Mouse (Mus musculus) hindbrain, embryonic 16.5 days (tissue): ENCODE data around the gene Gm9970. TPM values are rescaled to one million over a fixed set of nuclear protein-coding genes. Genes with fewer than 3 reads are reported as not detected.

Experiments
- ATAC-seq: fragments of 200-750 bp; cut with Nextera tagmentation; 2 replicates; pipeline ENCODE4 v1.8.0; 2017; ENCODE audit warnings: moderate TSS enrichment, moderate library complexity
- H3K27ac ChIP-seq: fragments of 300-500 bp; sonication (generic); 2 replicates; pipeline ENCODE4 v1.5.1; 2014; ENCODE audit warnings: low read depth, mild to moderate bottlenecking, control low read depth, low read length, moderate library complexity
- H3K27me3 ChIP-seq: fragments of 300-500 bp; sonication (generic); replicated peaks from 2 replicates; pipeline ENCODE4 v1.6.1; 2014; ENCODE audit warnings: low read length; ENCODE audit not compliant: control insufficient read depth, insufficient read depth
- H3K36me3 ChIP-seq: fragments of 300-500 bp; sonication (generic); 2 replicates; pipeline ENCODE4 v1.6.1; 2014; ENCODE audit warnings: mild to moderate bottlenecking, low read length, moderate library complexity, mixed read lengths; ENCODE audit not compliant: control insufficient read depth, insufficient read depth
- H3K4me1 ChIP-seq: fragments of 300-500 bp; sonication (generic); 2 replicates; pipeline ENCODE4 v1.6.1; 2014; ENCODE audit warnings: low read depth, low read length; ENCODE audit not compliant: control insufficient read depth, insufficient read depth
- H3K4me2 ChIP-seq: fragments of 300-500 bp; sonication (generic); 2 replicates; pipeline ENCODE4 v1.6.1; 2014; ENCODE audit warnings: mild to moderate bottlenecking, low read length, control low read depth, moderate library complexity
- H3K4me3 ChIP-seq: fragments of 300-500 bp; sonication (generic); 2 replicates; pipeline ENCODE4 v1.5.1; 2014; ENCODE audit warnings: mild to moderate bottlenecking, low read length, control low read depth, moderate library complexity
- H3K9ac ChIP-seq: fragments of 300-500 bp; sonication (generic); 2 replicates; pipeline ENCODE4 v1.6.1; 2014; ENCODE audit warnings: low read depth, mild to moderate bottlenecking, control low read depth, low read length, moderate library complexity
- H3K9me3 ChIP-seq: fragments of 300-500 bp; sonication (generic); 2 replicates; pipeline ENCODE4 v1.6.1; 2014; ENCODE audit warnings: mild to moderate bottlenecking, low read length, moderate library complexity; ENCODE audit not compliant: control insufficient read depth
- WGBS: fragments of 180-500 bp; shearing (Covaris S2); extraction: QIAGEN DNeasy Blood & Tissue Kit; methylation state at CpG from one replicate; pipeline ENCODE4 v1.1.7; 2014; 5-methylcytosine and 5-hydroxymethylcytosine counted together
- polyA plus RNA-seq: library from polyadenylated mRNA; unstranded; fragments of >200 nt; fragmentation: Nextera tagmentation; extraction: Ambion mirVana; gene quantifications from 2 replicates; pipeline ENCODE4 v1.2.1, GENCODE M21; 2015

Gm9970 gene
- polyA plus RNA-seq, result 0.41 TPM in 1 of 2 replicates, not detected in the other

DNA sequence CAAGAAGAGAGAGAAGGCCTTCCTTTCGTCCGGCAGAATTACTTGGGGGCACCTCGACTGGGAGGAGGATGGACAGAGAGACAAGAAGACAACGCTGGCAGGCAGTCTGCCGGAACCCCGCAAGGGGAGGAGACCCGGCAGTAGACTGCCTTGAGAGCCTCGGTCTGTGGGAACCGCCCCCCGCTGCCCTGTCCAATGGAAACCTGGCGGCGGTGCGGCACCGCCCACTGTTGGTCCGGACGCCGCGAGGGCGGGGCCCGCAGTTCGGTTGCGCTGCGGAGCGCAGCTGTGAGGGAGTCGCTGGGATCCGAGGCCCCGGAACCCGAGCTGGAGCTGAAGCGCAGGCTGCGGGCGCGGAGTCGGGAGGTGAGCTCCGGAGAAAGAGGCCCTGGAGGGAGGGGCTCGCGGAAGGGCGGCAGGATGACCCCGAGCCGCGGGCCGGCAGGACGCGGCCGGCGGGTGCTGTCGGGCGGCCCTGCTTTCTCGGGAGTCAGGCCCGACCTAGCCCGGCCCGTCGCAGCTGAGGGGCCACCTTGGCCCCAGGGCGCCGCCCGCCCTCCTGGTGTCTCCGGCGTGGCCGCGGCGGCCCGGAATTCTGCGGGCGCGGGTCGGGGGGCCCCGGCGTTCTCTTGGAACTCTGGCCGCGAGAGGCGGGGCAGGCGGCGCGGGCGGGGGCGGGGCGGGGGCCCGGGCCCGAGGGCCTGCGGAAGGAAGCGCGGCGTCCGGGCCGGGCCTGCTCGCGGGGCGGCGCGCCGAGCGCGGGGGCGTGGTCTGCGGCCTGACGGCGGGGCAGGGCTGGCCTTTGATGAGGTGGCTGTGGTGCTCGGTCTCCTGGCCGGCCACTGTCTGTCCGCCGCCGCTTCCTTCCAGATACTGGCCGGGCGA lies at the start of gene Gm9970, which contains the start of gene Nrbp1:
TSS of gene Gm9970 (minus strand) at position 596 of the 885 bp plus-strand sequence.
TSS of gene Nrbp1 (plus strand) at position 228 of the 885 bp plus-strand sequence.
- peak within 1 kb of the TSS; percentile 98 for H3K27ac ChIP-seq
- H3K27me3 ChIP-seq, result no peaks in the 10 kb centered on the region
- H3K9me3 ChIP-seq, result peaks cover 4% of the 10 kb centered on the region
- H3K4me1 ChIP-seq, result peaks cover 7% of the 10 kb centered on the region
- peaks cover 15% of the 10 kb centered on the region for H3K36me3 ChIP-seq
- WGBS, result under 1% methylated on average over 69 of the region's 103 CpGs
- peak within 1 kb of the TSS; percentile 97 for H3K4me3 ChIP-seq
- H3K4me2 ChIP-seq, result peak within 1 kb of the TSS; percentile 81
- peak within 1 kb of the TSS; percentile 99 for H3K9ac ChIP-seq
- peak; percentile 99 for ATAC-seq

DNA sequence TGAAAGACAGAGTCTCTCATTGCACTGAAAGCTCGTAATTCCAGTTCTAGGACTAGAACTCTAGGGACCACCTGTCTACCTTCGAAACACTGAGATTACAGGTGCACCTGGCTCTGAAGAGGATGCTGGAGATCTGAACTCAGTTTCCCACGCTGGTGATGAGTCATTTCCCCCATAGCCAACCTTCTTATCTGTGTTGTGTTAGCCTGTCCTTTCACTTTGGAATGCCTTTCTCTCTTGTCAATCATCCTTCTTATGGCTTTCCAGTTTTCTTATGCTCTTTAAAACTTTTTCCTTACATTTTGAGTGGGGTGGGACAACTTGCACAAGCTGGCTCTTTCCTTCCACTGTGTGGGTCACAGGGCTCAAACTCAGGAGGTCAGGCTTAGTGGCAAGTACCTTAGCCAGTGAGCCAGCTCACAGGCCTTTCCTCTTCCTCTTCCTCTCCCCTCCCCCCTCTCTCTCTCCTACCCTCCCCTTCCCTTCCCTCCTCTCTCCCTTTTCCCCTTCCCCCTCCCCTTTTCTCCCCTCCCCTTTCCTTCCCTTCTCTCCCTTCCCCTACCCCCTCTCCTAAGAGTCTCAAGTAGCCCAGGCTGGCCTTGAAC lies 48.7 kb upstream of the Gm9970 start:
- peaks cover 19% of the 10 kb centered on the region for H3K4me1 ChIP-seq
- no peaks in the 10 kb centered on the region for H3K27me3 ChIP-seq
- H3K9me3 ChIP-seq, result no peaks in the 10 kb centered on the region
- H3K4me3 ChIP-seq, result peak overlapping the region; percentile 55; the same call in 1 of the 2 replicates
- ATAC-seq, result no peak
- WGBS, result 91% methylated on average over 3 of the region's 3 CpGs
- no peak overlapping the region for H3K9ac ChIP-seq
- H3K4me2 ChIP-seq, result peak overlapping the region; percentile 78
- no peak overlapping the region for H3K27ac ChIP-seq
- peaks cover 22% of the 10 kb centered on the region for H3K36me3 ChIP-seq

DNA sequence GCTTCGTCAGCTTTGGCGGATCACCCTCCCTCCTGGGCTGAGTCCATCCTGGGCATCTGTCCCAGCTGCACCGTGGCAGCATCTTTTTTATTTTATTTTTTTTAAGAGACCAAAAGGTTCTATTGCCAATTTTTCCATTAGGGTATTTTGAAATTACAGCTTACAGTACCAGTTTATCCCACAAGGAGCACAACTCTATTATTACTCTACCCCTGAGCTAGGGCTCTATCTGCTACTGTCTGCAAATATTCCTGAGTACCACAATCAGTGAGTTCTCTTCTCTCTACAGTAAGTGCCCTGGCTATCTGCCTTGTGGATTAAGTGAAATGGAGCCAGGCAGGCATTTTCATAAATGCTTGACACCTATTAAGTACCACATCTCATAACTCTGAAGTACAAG lies 47.6 kb upstream of the Gm9970 start:
- Histone ChIP-seq H3K27me3 (no peaks in the 10 kb centered on the region), H3K4me1 (peaks cover 10% of the 10 kb centered on the region), H3K9ac (no peak overlapping the region), H3K36me3 (peaks cover 26% of the 10 kb centered on the region), H3K4me3 (no peak overlapping the region), H3K4me2 (no peak overlapping the region), H3K9me3 (no peaks in the 10 kb centered on the region), H3K27ac (no peak overlapping the region)
- 80% methylated on average over 3 of the region's 3 CpGs for WGBS
- ATAC-seq, result no peak

DNA sequence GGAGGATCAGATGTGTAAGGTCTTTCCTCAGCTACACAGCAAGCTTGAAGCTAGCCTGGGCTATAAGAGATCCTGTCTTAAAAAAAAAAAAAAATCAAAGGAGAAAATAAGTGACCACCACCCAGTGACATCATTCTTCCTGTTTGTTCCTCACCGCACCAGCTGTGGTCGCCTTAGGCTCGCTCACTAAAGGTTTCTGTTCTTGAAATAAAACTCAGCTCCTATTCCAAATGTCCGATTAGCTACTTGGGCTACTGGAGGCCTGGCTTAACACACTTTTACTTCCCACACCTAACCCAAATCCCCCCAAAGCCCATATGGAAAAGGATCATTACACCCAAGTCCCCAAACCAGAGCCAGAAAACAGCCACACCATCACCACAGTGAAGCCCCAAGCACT lies 47.2 kb upstream of the Gm9970 start:
- Histone ChIP-seq H3K4me3 (no peak overlapping the region), H3K9me3 (no peaks in the 10 kb centered on the region), H3K4me1 (peaks cover 10% of the 10 kb centered on the region), H3K9ac (no peak overlapping the region), H3K27me3 (no peaks in the 10 kb centered on the region), H3K4me2 (no peak overlapping the region), H3K27ac (no peak overlapping the region), H3K36me3 (peaks cover 29% of the 10 kb centered on the region)
- 90% methylated on average over 4 of the region's 4 CpGs for WGBS
- no peak for ATAC-seq

DNA sequence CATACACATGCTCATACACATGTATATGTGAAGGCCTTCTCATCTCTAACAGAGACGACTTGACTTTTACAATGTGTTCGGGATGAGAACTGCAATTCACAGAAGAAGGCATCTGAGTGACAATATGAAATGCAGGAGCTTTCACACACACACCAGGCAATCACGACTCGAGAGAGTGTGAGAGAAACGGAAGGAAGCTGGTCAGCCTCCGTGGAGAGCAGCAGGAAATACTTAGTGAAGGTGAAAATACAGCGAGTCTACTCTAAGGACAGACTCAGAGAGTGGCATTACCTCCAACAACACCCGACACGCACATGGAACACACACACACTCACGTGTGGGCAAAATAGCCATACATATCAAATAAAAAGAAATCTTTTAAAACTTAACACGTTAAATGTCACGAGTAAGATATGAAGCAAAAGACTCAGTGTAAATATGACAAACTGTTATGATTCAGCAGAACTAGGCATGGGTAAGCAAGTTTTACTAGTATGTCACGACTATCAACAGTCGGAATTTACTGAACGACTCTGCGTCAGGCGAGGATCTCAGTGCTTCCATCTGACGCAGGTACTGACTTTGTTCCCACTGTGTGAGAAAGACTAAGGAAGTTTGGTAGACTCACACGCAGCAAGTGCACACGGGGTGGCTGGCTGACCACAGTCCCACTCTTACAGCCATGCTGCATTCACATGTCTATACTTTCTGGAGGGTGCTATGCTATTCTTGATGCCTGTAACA lies 38.4 kb upstream of the Gm9970 start:
- H3K9ac ChIP-seq, result no peak overlapping the region
- H3K4me1 ChIP-seq, result no peaks in the 10 kb centered on the region
- H3K4me2 ChIP-seq, result no peak overlapping the region
- 88% methylated on average over 20 of the region's 20 CpGs for WGBS
- ATAC-seq, result no peak
- peaks cover 42% of the 10 kb centered on the region for H3K36me3 ChIP-seq
- H3K27ac ChIP-seq, result no peak overlapping the region
- no peaks in the 10 kb centered on the region for H3K27me3 ChIP-seq
- no peak overlapping the region for H3K4me3 ChIP-seq
- H3K9me3 ChIP-seq, result no peaks in the 10 kb centered on the region

DNA sequence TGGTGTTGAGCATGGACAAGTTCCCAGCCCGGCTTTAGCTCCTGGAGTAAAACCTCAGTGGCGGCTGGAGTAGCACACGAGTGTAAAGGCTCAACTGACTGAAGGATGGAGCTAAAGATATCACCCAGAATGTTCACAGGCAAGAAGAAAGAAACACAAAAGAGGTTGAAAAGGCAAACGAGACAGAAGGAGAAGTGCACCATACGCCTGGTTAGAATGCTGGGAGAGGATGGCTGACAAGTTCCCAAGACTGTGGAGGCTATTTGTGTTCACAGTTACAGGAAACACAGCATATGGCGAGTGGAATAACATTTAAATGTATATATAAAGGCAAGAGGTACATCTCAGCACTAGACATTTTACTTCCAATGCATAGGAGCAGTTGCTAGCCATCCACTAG lies 32.0 kb upstream of the Gm9970 start:
- H3K9ac ChIP-seq, result no peak overlapping the region
- no peaks in the 10 kb centered on the region for H3K4me1 ChIP-seq
- no peak overlapping the region for H3K4me2 ChIP-seq
- WGBS, result 93% methylated on average over 6 of the region's 6 CpGs
- no peaks in the 10 kb centered on the region for H3K9me3 ChIP-seq
- H3K36me3 ChIP-seq, result peaks cover 45% of the 10 kb centered on the region
- no peak overlapping the region for H3K4me3 ChIP-seq
- H3K27me3 ChIP-seq, result no peaks in the 10 kb centered on the region
- H3K27ac ChIP-seq, result no peak overlapping the region
- no peak for ATAC-seq

DNA sequence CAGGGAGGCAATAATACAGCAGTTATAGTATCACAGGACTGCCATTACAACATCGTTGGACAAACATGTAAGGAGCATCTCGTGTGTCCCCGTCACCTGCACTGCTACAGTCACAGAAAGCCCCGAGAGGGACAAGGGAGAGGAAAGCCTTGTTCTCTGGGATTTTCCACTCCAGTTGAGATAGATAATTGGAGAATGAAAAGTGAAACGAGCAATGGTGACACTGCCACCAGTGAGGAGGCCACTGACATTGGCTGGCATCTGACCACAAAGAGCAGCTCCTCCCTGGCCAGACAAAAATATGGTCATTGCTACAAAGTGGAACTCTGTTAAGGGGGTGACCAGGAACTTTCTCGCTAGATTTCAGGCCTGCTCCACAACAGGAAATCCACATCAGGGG lies 26.7 kb upstream of the Gm9970 start:
- H3K27me3 ChIP-seq, result no peaks in the 10 kb centered on the region
- no peak for ATAC-seq
- no peak overlapping the region for H3K4me2 ChIP-seq
- H3K4me3 ChIP-seq, result no peak overlapping the region
- no peak overlapping the region for H3K9ac ChIP-seq
- H3K4me1 ChIP-seq, result no peaks in the 10 kb centered on the region
- H3K27ac ChIP-seq, result no peak overlapping the region
- peaks cover 41% of the 10 kb centered on the region for H3K36me3 ChIP-seq
- no peaks in the 10 kb centered on the region for H3K9me3 ChIP-seq
- WGBS, result 61% methylated on average over 6 of the region's 6 CpGs

DNA sequence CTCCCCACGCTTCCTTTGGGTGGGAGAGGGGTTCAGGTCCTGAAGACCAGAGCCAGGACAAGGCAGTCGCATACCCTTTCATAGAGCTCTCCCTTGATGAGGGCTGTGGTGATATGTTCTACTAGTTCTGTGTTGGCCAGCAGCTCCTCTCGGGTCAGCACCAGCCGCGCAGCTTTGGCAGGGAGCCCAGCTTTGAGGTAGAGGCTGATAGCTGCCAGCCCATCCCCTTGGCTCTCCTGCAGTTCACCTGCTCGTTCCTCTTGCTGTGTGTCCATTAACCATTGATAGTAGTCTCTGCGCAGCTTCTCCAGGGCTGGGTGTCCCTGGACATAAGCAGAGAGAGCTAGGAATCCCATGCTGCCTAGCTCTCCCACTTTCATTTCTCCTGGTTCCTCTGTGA lies 25.1 kb upstream of the Gm9970 start:
- no peak for ATAC-seq
- Histone ChIP-seq H3K36me3 (peaks cover 41% of the 10 kb centered on the region), H3K27ac (no peak overlapping the region), H3K9me3 (no peaks in the 10 kb centered on the region), H3K27me3 (no peaks in the 10 kb centered on the region), H3K4me3 (no peak overlapping the region), H3K4me2 (no peak overlapping the region), H3K9ac (no peak overlapping the region), H3K4me1 (no peaks in the 10 kb centered on the region)
- 92% methylated on average over 7 of the region's 7 CpGs for WGBS

DNA sequence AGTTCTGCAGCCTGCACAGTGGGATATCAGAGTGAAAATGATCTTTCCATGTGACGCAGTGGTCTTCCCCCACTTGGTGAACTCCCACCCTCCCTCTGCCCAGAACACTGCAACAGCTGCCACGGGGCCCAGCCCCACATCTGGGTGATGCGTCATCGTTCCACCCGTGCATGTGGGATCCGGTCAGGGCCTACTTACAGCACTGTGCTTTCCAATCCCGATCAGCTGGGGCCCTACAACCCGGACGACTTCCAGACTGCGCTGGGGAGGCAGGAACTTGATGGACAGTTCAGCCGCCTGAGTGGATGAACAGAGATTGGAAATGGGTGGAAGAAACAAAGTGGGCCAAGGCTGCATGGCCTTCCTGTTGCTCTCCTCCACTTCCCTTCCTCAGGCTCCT lies 16.6 kb upstream of the Gm9970 start:
- 89% methylated on average over 11 of the region's 11 CpGs for WGBS

More for the DNA sequence above, 16.6 kb upstream of the Gm9970 start:
- ATAC-seq, result no peak
- Histone ChIP-seq H3K9me3 (no peaks in the 10 kb centered on the region), H3K4me1 (no peaks in the 10 kb centered on the region), H3K9ac (no peak overlapping the region; the same call in 1 of the 2 replicates), H3K27ac (no peak overlapping the region), H3K36me3 (peaks cover 34% of the 10 kb centered on the region), H3K4me3 (no peak overlapping the region), H3K4me2 (no peak overlapping the region), H3K27me3 (no peaks in the 10 kb centered on the region)
